Mouse (Mus musculus): Measurements from ENCODE around the gene Nwd2. TPM values are rescaled to one million over a fixed set of nuclear protein-coding genes. Genes with fewer than 3 reads are reported as not detected.

Nwd2 gene
- polyA plus RNA-seq (2015; fragmentation: Illumina TruSeq; extraction: RNeasy Lipid Tissue Mini Kit (QIAGEN cat#74804); ENCODE audit: low read depth, low replicate concordance), result 17.1 TPM

GRCm38 (mm10) chr5:63649070-63649532, at the start of gene Nwd2:
TSS of gene Nwd2 (plus strand) at chr5:63649102.

GRCm38 (mm10) chr5:63811819-63812508, 163.1 kb downstream of the Nwd2 start, which contains the start of gene 0610040J01Rik:
TSS of gene 0610040J01Rik (plus strand) at chr5:63812363.

Other genes with a start within 250 kb of the Nwd2 start
- 5.3 TPM for gene 0610040J01Rik, start 163.3 kb downstream of the Nwd2 start, polyA plus RNA-seq (2015; fragmentation: Illumina TruSeq; extraction: RNeasy Lipid Tissue Mini Kit (QIAGEN cat#74804); ENCODE audit: low read depth, low replicate concordance)

All from brain, adult 10 weeks (tissue).